Mouse (Mus musculus) kidney, adult 2 months (tissue): ENCODE results near the gene Dynlt1b.
"Not testable (repeated sequence)": the region's sequence is repeated elsewhere in the genome, so short reads cannot be mapped to it uniquely, and the experiment has no call there.

Experiments
- CTCF ChIP-seq: fragments of 200-500 bp; conservative IDR thresholded peaks from 2 replicates; pipeline ENCODE4 v1.5.1; 2011; ENCODE audit warnings: low read depth, mild to moderate bottlenecking, control low read depth, low read length, moderate library complexity, mixed read lengths; ENCODE audit not compliant: insufficient read depth, insufficient read length
- POLR2A ChIP-seq: fragments of 200-500 bp; IDR thresholded peaks from one replicate; pipeline ENCODE4 v1.6.1; 2011; ENCODE audit warnings: low read depth, low read length, control low read depth

- not testable (repeated sequence) for TF ChIP-seq POLR2A, CTCF
These were observed 40.8 kb downstream of the Dynlt1b start for GRCm38 (mm10) chr17:6470671-6471070.
